Mouse (Mus musculus): Measurements from ENCODE around the gene Poc1a. TPM values are rescaled to one million over a fixed set of nuclear protein-coding genes. Genes with fewer than 3 reads are reported as not detected.

Gene Poc1a
- total and polyA plus RNA-seq, 3 experiments, result 14.8 to 25.6 (median 20.2) TPM

- Histone ChIP-seq H3K4me3 (ENCODE audit: low read depth, low read length) (no peak overlapping the region), H3K4me1 (ENCODE audit: insufficient read depth, low read depth, low read length) (no peaks in the 10 kb centered on the region), H3K36me3 (replicated peaks) (peaks cover 98% of the 10 kb centered on the region), H3K9me3 (replicated peaks) (no peaks in the 10 kb centered on the region), H3K27me3 (ENCODE audit: insufficient read depth, low read length) (no peaks in the 10 kb centered on the region)
- DNase-seq (ENCODE audit: low spot score), result no peak
- no peak for ATAC-seq (ENCODE audit: extremely low read depth, insufficient number of reproducible peaks, low FRiP score, poor library complexity, severe bottlenecking)
- TF ChIP-seq POLR2AphosphoS5 (IDR thresholded peaks at IDR 0.05; ENCODE audit: insufficient replicate concordance, low read depth, low read length) (no peak), GATA2 (IDR thresholded peaks at IDR 0.05; ENCODE audit: borderline replicate concordance, low read depth, low read length) (no peak), CTCF (IDR thresholded peaks at IDR 0.05; ENCODE audit: low read depth, low read length) (no peak), GATA1 (IDR thresholded peaks at IDR 0.05; ENCODE audit: borderline replicate concordance, low read length) (no peak), TAL1 (conservative IDR thresholded peaks at IDR 0.05; ENCODE audit: low read depth, low read length) (no peak)
These were observed 20.7 kb downstream of the Poc1a start for GRCm38 (mm10) chr9:106301446-106302080.

DNA sequence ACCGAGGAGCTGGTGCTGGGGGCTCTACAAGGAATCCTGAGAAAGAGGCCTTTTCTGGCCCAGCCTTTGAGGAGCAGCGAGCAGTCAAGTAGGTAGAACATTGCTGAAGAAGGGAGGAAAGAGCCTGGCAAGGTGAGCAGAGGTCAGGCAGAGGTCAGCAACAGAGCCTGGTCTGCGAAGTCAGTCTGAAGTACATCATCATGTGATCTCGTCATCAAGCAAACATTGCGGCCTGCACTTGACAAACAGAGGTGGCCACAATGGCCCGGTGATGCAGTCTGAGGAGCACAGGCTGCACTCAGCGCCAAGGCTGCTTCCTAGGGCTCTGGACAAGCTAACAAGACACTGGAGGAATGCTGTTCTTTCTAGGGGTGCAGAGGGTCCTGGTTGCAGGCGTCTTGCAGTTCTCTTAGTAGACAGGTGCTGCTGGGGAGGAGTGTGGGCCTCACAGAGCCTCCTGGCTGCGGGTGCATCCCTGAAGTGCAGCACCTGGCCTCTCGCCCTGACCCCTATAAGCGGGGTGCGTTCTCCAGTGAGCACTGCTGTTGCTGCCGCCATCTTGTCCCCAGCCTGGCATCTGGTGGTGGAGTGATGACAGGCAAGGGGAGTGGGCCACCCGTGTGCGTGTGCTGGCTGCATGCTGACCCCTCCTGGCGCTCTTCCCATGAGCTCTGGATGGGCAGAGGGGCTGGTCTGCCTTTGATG lies 21.7 kb downstream of the Poc1a start:
- no peaks in the 10 kb centered on the region for H3K4me1 ChIP-seq (ENCODE audit: insufficient read depth, low read depth, low read length)
- DNase-seq (ENCODE audit: low spot score) (no peak), ATAC-seq (ENCODE audit: extremely low read depth, insufficient number of reproducible peaks, low FRiP score, poor library complexity, severe bottlenecking) (no peak)
- H3K4me3 ChIP-seq (ENCODE audit: low read depth, low read length), result no peak overlapping the region
- H3K9me3 ChIP-seq (replicated peaks), result no peaks in the 10 kb centered on the region
- peaks cover 96% of the 10 kb centered on the region for H3K36me3 ChIP-seq (replicated peaks)
- no peaks in the 10 kb centered on the region for H3K27me3 ChIP-seq (ENCODE audit: insufficient read depth, low read length)
- TF ChIP-seq GATA1 (IDR thresholded peaks at IDR 0.05; ENCODE audit: borderline replicate concordance, low read length) (no peak), TAL1 (conservative IDR thresholded peaks at IDR 0.05; ENCODE audit: low read depth, low read length) (no peak), GATA2 (IDR thresholded peaks at IDR 0.05; ENCODE audit: borderline replicate concordance, low read depth, low read length) (no peak), CTCF (IDR thresholded peaks at IDR 0.05; ENCODE audit: low read depth, low read length) (no peak), POLR2AphosphoS5 (IDR thresholded peaks at IDR 0.05; ENCODE audit: insufficient replicate concordance, low read depth, low read length) (no peak)

- Histone ChIP-seq H3K27me3 (ENCODE audit: insufficient read depth, low read length) (no peaks in the 10 kb centered on the region), H3K4me1 (ENCODE audit: insufficient read depth, low read depth, low read length) (no peaks in the 10 kb centered on the region), H3K9me3 (replicated peaks) (no peaks in the 10 kb centered on the region), H3K36me3 (replicated peaks) (peaks cover 95% of the 10 kb centered on the region), H3K4me3 (ENCODE audit: low read depth, low read length) (no peak overlapping the region)
- DNase-seq (ENCODE audit: low spot score) (no peak), ATAC-seq (ENCODE audit: extremely low read depth, insufficient number of reproducible peaks, low FRiP score, poor library complexity, severe bottlenecking) (no peak)
- TF ChIP-seq GATA2 (IDR thresholded peaks at IDR 0.05; ENCODE audit: borderline replicate concordance, low read depth, low read length) (no peak), POLR2AphosphoS5 (IDR thresholded peaks at IDR 0.05; ENCODE audit: insufficient replicate concordance, low read depth, low read length) (no peak), CTCF (IDR thresholded peaks at IDR 0.05; ENCODE audit: low read depth, low read length) (no peak), GATA1 (IDR thresholded peaks at IDR 0.05; ENCODE audit: borderline replicate concordance, low read length) (no peak), TAL1 (conservative IDR thresholded peaks at IDR 0.05; ENCODE audit: low read depth, low read length) (no peak)
These were observed 22.6 kb downstream of the Poc1a start for GRCm38 (mm10) chr9:106303460-106303960.

DNA sequence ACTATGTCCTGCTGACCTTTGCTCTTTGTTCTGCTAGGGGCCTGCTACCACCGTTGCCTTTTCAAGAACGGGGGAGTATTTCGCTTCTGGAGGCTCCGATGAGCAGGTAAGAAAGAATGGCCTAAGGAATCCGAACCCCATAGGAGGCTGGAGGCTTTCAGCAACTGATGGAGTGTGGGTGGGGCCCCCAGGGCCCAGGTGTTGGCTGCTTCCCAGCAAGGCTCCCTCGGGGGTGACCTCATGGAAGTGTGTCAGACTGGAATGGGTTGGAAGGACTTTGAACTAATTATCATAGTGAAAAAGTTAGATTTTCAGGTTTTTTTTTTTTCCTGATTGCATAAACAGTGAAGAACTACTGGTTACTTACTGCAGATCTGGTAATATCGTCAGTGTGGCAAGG lies 24.4 kb downstream of the Poc1a start:
- H3K4me1 ChIP-seq (ENCODE audit: insufficient read depth, low read depth, low read length), result no peaks in the 10 kb centered on the region
- TF ChIP-seq GATA2 (IDR thresholded peaks at IDR 0.05; ENCODE audit: borderline replicate concordance, low read depth, low read length) (no peak), CTCF (IDR thresholded peaks at IDR 0.05; ENCODE audit: low read depth, low read length) (no peak), POLR2AphosphoS5 (IDR thresholded peaks at IDR 0.05; ENCODE audit: insufficient replicate concordance, low read depth, low read length) (no peak), GATA1 (IDR thresholded peaks at IDR 0.05; ENCODE audit: borderline replicate concordance, low read length) (no peak), TAL1 (conservative IDR thresholded peaks at IDR 0.05; ENCODE audit: low read depth, low read length) (no peak)

GRCm38 (mm10) chr9:106306662-106307351 lies 25.9 kb downstream of the Poc1a start:
- Histone ChIP-seq H3K27me3 (ENCODE audit: insufficient read depth, low read length) (no peaks in the 10 kb centered on the region), H3K4me1 (ENCODE audit: insufficient read depth, low read depth, low read length) (no peaks in the 10 kb centered on the region), H3K36me3 (replicated peaks) (peaks cover 91% of the 10 kb centered on the region), H3K4me3 (ENCODE audit: low read depth, low read length) (no peak overlapping the region), H3K9me3 (replicated peaks) (no peaks in the 10 kb centered on the region)
- DNase-seq (ENCODE audit: low spot score) (peak; percentile 62), ATAC-seq (ENCODE audit: extremely low read depth, insufficient number of reproducible peaks, low FRiP score, poor library complexity, severe bottlenecking) (peak; percentile 47; the same call in 1 of the 2 replicates)
- TF ChIP-seq CTCF (IDR thresholded peaks at IDR 0.05; ENCODE audit: low read depth, low read length) (peak; percentile 90), TAL1 (conservative IDR thresholded peaks at IDR 0.05; ENCODE audit: low read depth, low read length) (no peak), GATA1 (IDR thresholded peaks at IDR 0.05; ENCODE audit: borderline replicate concordance, low read length) (no peak), GATA2 (IDR thresholded peaks at IDR 0.05; ENCODE audit: borderline replicate concordance, low read depth, low read length) (no peak)

More for the DNA sequence above, 24.4 kb downstream of the Poc1a start:
- DNase-seq (ENCODE audit: low spot score), result no peak
- H3K9me3 ChIP-seq (replicated peaks), result no peaks in the 10 kb centered on the region
- H3K27me3 ChIP-seq (ENCODE audit: insufficient read depth, low read length), result no peaks in the 10 kb centered on the region
- H3K4me3 ChIP-seq (ENCODE audit: low read depth, low read length), result no peak overlapping the region
- no peak for ATAC-seq (ENCODE audit: extremely low read depth, insufficient number of reproducible peaks, low FRiP score, poor library complexity, severe bottlenecking)
- H3K36me3 ChIP-seq (replicated peaks), result peaks cover 93% of the 10 kb centered on the region

GRCm38 (mm10) chr9:106308151-106308550 lies 27.3 kb downstream of the Poc1a start:
- ATAC-seq (ENCODE audit: extremely low read depth, insufficient number of reproducible peaks, low FRiP score, poor library complexity, severe bottlenecking) (no peak), DNase-seq (ENCODE audit: low spot score) (no peak)
- H3K36me3 ChIP-seq (replicated peaks), result peaks cover 88% of the 10 kb centered on the region
- no peak overlapping the region for H3K4me3 ChIP-seq (ENCODE audit: low read depth, low read length)
- TF ChIP-seq TAL1 (conservative IDR thresholded peaks at IDR 0.05; ENCODE audit: low read depth, low read length) (no peak), CTCF (IDR thresholded peaks at IDR 0.05; ENCODE audit: low read depth, low read length) (no peak), GATA2 (IDR thresholded peaks at IDR 0.05; ENCODE audit: borderline replicate concordance, low read depth, low read length) (no peak), POLR2AphosphoS5 (IDR thresholded peaks at IDR 0.05; ENCODE audit: insufficient replicate concordance, low read depth, low read length) (no peak), GATA1 (IDR thresholded peaks at IDR 0.05; ENCODE audit: borderline replicate concordance, low read length) (no peak)
- no peaks in the 10 kb centered on the region for H3K9me3 ChIP-seq (replicated peaks)
- no peaks in the 10 kb centered on the region for H3K27me3 ChIP-seq (ENCODE audit: insufficient read depth, low read length)
- H3K4me1 ChIP-seq (ENCODE audit: insufficient read depth, low read depth, low read length), result no peaks in the 10 kb centered on the region

All from G1E (cell line).